Mouse (Mus musculus): ENCODE data around the gene Mcidas. TPM values are rescaled to one million over a fixed set of nuclear protein-coding genes. Genes with fewer than 3 reads are reported as not detected.

Gene Mcidas
- total and polyA plus RNA-seq, 3 experiments, result not detected

GRCm38 (mm10) chr13:113023274-113024143, 29.9 kb downstream of the Mcidas start:
- Histone ChIP-seq H3K27me3 (replicated peaks) (peaks cover 6% of the 10 kb centered on the region), H3K4me3 (replicated peaks in 1 of 3; ENCODE audit: low read depth in 2 of 3, low read length in 2 of 3, poor library complexity in 1 of 3) (no peak overlapping the region), H3K4me1 (ENCODE audit: control insufficient read depth in 1 of 2, insufficient read depth in 2 of 2) (peaks cover 17 to 22% of the 10 kb centered on the region in 2 experiments), H3K9ac (ENCODE audit: insufficient read depth, low read depth) (no peak overlapping the region), H3K79me2 (replicated peaks; ENCODE audit: control insufficient read depth, extremely low read depth, insufficient read depth, poor library complexity, severe bottlenecking) (no peaks in the 10 kb centered on the region), H3K9me3 (replicated peaks; ENCODE audit: low read length) (no peaks in the 10 kb centered on the region), H3K27ac (ENCODE audit: insufficient read depth, low read depth) (no peak overlapping the region), H3K36me3 (replicated peaks in 1 of 2; ENCODE audit: control insufficient read depth in 1 of 2, insufficient read depth in 1 of 2, low read length in 1 of 2) (no peaks in the 10 kb centered on the region), H3K4me2 (ENCODE audit: insufficient read depth, low read depth, poor library complexity, severe bottlenecking) (peak overlapping the region; percentile 82)
- no peak for DNase-seq (ENCODE audit: extremely low read depth)
- TF ChIP-seq EP300 (IDR thresholded peaks at IDR 0.05; ENCODE audit: low read length) (peak; percentile 68; the same call in 1 of the 2 replicates), TCF12 (IDR thresholded peaks at IDR 0.05; ENCODE audit: low read depth, low read length) (0 out of 2 replicates have a peak, but pooled peaks have one; percentile 50), MYC (IDR thresholded peaks at IDR 0.05; ENCODE audit: low read depth, low read length) (0 out of 2 replicates have a peak, but pooled peaks have one; percentile 21), PAX5 (IDR thresholded peaks at IDR 0.05; ENCODE audit: low read length) (no peak), MAZ (IDR thresholded peaks at IDR 0.05; ENCODE audit: low read depth, low read length) (no peak), HCFC1 (IDR thresholded peaks at IDR 0.05; ENCODE audit: low read depth, low read length) (no peak), BHLHE40 (IDR thresholded peaks at IDR 0.05; ENCODE audit: low read depth, low read length) (peak; percentile 52; the same call in 1 of the 2 replicates), IRF4 (IDR thresholded peaks at IDR 0.05; ENCODE audit: low read depth, low read length) (peak; percentile 51), SIN3A (IDR thresholded peaks at IDR 0.05; ENCODE audit: low read length) (0 out of 2 replicates have a peak, but pooled peaks have one; percentile 57), MEF2A (IDR thresholded peaks at IDR 0.05; ENCODE audit: borderline replicate concordance, low read depth, low read length) (0 out of 2 replicates have a peak, but pooled peaks have one; percentile 33), NRF1 (IDR thresholded peaks at IDR 0.05; ENCODE audit: low read depth, low read length) (peak; percentile 70), ETS1 (conservative IDR thresholded peaks at IDR 0.05; ENCODE audit: low read depth, low read length) (peak; percentile 70)
- dilution Hi-C loops (cut with MboI; ENCODE audit: extremely low pct_ligation_motif_present, extremely low pct_unique_long_range_greater_than_20kb, low sequenced_read_pairs), result no loop called here
- in situ Hi-C loops (cut with MboI; ENCODE audit: low pct_ligation_motif_present, low pct_unique_long_range_greater_than_20kb, low sequenced_read_pairs), result no loop called here

- TF ChIP-seq MAFK (IDR thresholded peaks at IDR 0.05; ENCODE audit: insufficient replicate concordance, low read length) (no peak), POLR2AphosphoS2 (IDR thresholded peaks at IDR 0.05; ENCODE audit: low read depth, low read length) (no peak)
- Histone ChIP-seq H3K4me2 (ENCODE audit: insufficient read depth, low read depth, poor library complexity, severe bottlenecking) (peak overlapping the region; percentile 25; the same call in 1 of the 2 replicates), H3K9me3 (replicated peaks; ENCODE audit: low read length) (no peaks in the 10 kb centered on the region), H3K27me3 (replicated peaks) (peaks cover 17% of the 10 kb centered on the region), H3K79me2 (replicated peaks; ENCODE audit: control insufficient read depth, extremely low read depth, insufficient read depth, poor library complexity, severe bottlenecking) (no peaks in the 10 kb centered on the region), H3K4me1 (ENCODE audit: control insufficient read depth in 1 of 2, insufficient read depth in 2 of 2) (peaks cover 7 to 9% of the 10 kb centered on the region in 2 experiments; a peak in 1 of 4 replicates), H3K36me3 (replicated peaks in 1 of 2; ENCODE audit: control insufficient read depth in 1 of 2, insufficient read depth in 1 of 2, low read length in 1 of 2) (no peaks in the 10 kb centered on the region), H3K9ac (ENCODE audit: insufficient read depth, low read depth) (no peak overlapping the region), H3K27ac (ENCODE audit: insufficient read depth, low read depth) (no peak overlapping the region), H3K4me3 (replicated peaks in 1 of 3; ENCODE audit: low read depth in 2 of 3, low read length in 2 of 3, poor library complexity in 1 of 3) (no peak overlapping the region)
- in situ Hi-C loops (cut with MboI; ENCODE audit: low pct_ligation_motif_present, low pct_unique_long_range_greater_than_20kb, low sequenced_read_pairs) (loop anchor here (5.0 to 25.0 kb wide), 3 partner anchors 44 to 744 kb away; partner anchors contain the start of genes Ankrd55 and Ccno), dilution Hi-C loops (cut with MboI; ENCODE audit: extremely low pct_ligation_motif_present, extremely low pct_unique_long_range_greater_than_20kb, low sequenced_read_pairs) (no loop called here)
- DNase-seq (ENCODE audit: extremely low read depth), result no peak
Observed at GRCm38 (mm10) chr13:113031351-113031750, 37.7 kb downstream of the Mcidas start.

All from CH12.LX (cell line).